Mouse (Mus musculus) heart, embryonic 16.5 days (tissue): ENCODE results near the gene Ndufa3. TPM values are rescaled to one million over a fixed set of nuclear protein-coding genes. Genes with fewer than 3 reads are reported as not detected.

Source experiments
- microRNA-seq: library from miRNA; unstranded; fragments of <30 nt; microRNA quantifications from one replicate; pipeline ENCODE4, GENCODE M21; 2017
- polyA plus RNA-seq: library from polyadenylated mRNA; unstranded; fragments of >200 nt; fragmentation: Nextera tagmentation; extraction: Ambion mirVana; gene quantifications from 2 replicates; pipeline ENCODE4 v1.2.1, GENCODE M21; 2015

Ndufa3 gene
- polyA plus RNA-seq, 1 experiment from 2014 or later = 644 TPM

Small RNAs within 50 kb of the gene (microRNA-seq; reads per million reads assigned to microRNA genes)
- gene Gm25100 = not detected
- gene Mir3572 = 0.59 reads per million

Other genes starting within 250 kb of the Ndufa3 start
- 0.07 and 0.46 TPM in 2 replicates for gene Cacng8, start 226.7 kb upstream of the Ndufa3 start, polyA plus RNA-seq
- gene Cacng6, start 193.2 kb upstream of the Ndufa3 start, polyA plus RNA-seq = 15.5 and 18.9 TPM in 2 replicates
- not detected in 2 replicates for gene Tarm1, start 114.7 kb upstream of the Ndufa3 start, polyA plus RNA-seq
- 0.27 TPM in 1 of 2 replicates, not detected in the other for gene Oscar, start 1.2 kb upstream of the Ndufa3 start, polyA plus RNA-seq
- 15.6 and 17.0 TPM in 2 replicates for gene Tfpt, start 12.6 kb downstream of the Ndufa3 start, polyA plus RNA-seq
- gene Prpf31, start 12.6 kb downstream of the Ndufa3 start, polyA plus RNA-seq = 60.8 and 62.2 TPM in 2 replicates
- gene Cnot3, start 27.9 kb downstream of the Ndufa3 start, polyA plus RNA-seq = 29.9 and 32.9 TPM in 2 replicates
- gene Leng1, start 48.5 kb downstream of the Ndufa3 start, polyA plus RNA-seq = 20.5 and 22.3 TPM in 2 replicates
- 7.0 and 7.3 TPM in 2 replicates for gene Tmc4, start 60.2 kb downstream of the Ndufa3 start, polyA plus RNA-seq
- 207 and 237 TPM in 2 replicates for gene Tsen34, start 75.5 kb downstream of the Ndufa3 start, polyA plus RNA-seq
- 35.8 and 37.8 TPM in 2 replicates for gene Mboat7, start 76.2 kb downstream of the Ndufa3 start, polyA plus RNA-seq
- 814 and 845 TPM in 2 replicates for gene Rps9, start 86.6 kb downstream of the Ndufa3 start, polyA plus RNA-seq
- 0.76 and 1.3 TPM in 2 replicates for gene Pirb, start 103.0 kb downstream of the Ndufa3 start, polyA plus RNA-seq
- gene Gm15448, start 208.3 kb downstream of the Ndufa3 start, polyA plus RNA-seq = not detected in 2 replicates
- gene Pira2, start 227.7 kb downstream of the Ndufa3 start, polyA plus RNA-seq = 0.30 and 0.32 TPM in 2 replicates